Mouse (Mus musculus) heart, embryonic 15.5 days (tissue): ENCODE data around the gene Ttc30b. TPM values are rescaled to one million over a fixed set of nuclear protein-coding genes. Genes with fewer than 3 reads are reported as not detected.
A peak's percentile ranks its signal among the peaks of the same experiment; 100 is the strongest.
"Not testable (repeated sequence)": the region's sequence is repeated elsewhere in the genome, so short reads cannot be mapped to it uniquely, and the experiment has no call there.

Source experiments
- ATAC-seq: fragments of 200-750 bp; cut with Nextera tagmentation; replicated peaks from 2 replicates; pipeline ENCODE4 v1.8.0; 2017; ENCODE audit warnings: low read depth, moderate TSS enrichment; ENCODE audit not compliant: insufficient number of reproducible peaks, insufficient read depth, low FRiP score
- H3K27ac ChIP-seq: fragments of 300-500 bp; sonication (generic); 2 replicates; pipeline ENCODE4 v1.5.1; 2015; ENCODE audit warnings: mild to moderate bottlenecking, inconsistent platforms
- H3K27me3 ChIP-seq: fragments of 300-500 bp; sonication (generic); 2 replicates; pipeline ENCODE4 v1.6.1; 2015; ENCODE audit warnings: inconsistent platforms
- H3K36me3 ChIP-seq: fragments of 300-500 bp; sonication (generic); 2 replicates; pipeline ENCODE4 v1.6.1; 2015; ENCODE audit warnings: mild to moderate bottlenecking, inconsistent platforms
- H3K4me1 ChIP-seq: fragments of 300-500 bp; sonication (generic); replicated peaks from 2 replicates; pipeline ENCODE4 v1.6.1; 2015; ENCODE audit warnings: inconsistent platforms
- H3K4me2 ChIP-seq: fragments of 300-500 bp; sonication (generic); 2 replicates; pipeline ENCODE4 v1.6.1; 2015; ENCODE audit warnings: inconsistent platforms, mild to moderate bottlenecking, moderate library complexity
- H3K4me3 ChIP-seq: fragments of 300-500 bp; sonication (generic); 2 replicates; pipeline ENCODE4 v1.5.1; 2015; ENCODE audit warnings: mild to moderate bottlenecking, inconsistent platforms
- H3K9ac ChIP-seq: fragments of 300-500 bp; sonication (generic); 2 replicates; pipeline ENCODE4 v1.6.1; 2015; ENCODE audit warnings: mild to moderate bottlenecking, inconsistent platforms
- H3K9me3 ChIP-seq: fragments of 300-500 bp; sonication (generic); replicated peaks from 2 replicates; pipeline ENCODE4 v1.6.1; 2016; ENCODE audit warnings: inconsistent platforms
- WGBS: fragments of 180-500 bp; shearing (Covaris S2); methylation state at CpG from one replicate; pipeline ENCODE4 v1.1.7; 2015; ENCODE audit warnings: mixed read lengths; 5-methylcytosine and 5-hydroxymethylcytosine counted together
- polyA plus RNA-seq: library from polyadenylated mRNA; unstranded; fragments of >200 nt; fragmentation: Nextera tagmentation; extraction: Ambion mirVana; gene quantifications from 2 replicates; pipeline ENCODE4 v1.2.1, GENCODE M21; 2015

The Ttc30b gene
- polyA plus RNA-seq: 11.7 and 12.7 TPM in 2 replicates

DNA sequence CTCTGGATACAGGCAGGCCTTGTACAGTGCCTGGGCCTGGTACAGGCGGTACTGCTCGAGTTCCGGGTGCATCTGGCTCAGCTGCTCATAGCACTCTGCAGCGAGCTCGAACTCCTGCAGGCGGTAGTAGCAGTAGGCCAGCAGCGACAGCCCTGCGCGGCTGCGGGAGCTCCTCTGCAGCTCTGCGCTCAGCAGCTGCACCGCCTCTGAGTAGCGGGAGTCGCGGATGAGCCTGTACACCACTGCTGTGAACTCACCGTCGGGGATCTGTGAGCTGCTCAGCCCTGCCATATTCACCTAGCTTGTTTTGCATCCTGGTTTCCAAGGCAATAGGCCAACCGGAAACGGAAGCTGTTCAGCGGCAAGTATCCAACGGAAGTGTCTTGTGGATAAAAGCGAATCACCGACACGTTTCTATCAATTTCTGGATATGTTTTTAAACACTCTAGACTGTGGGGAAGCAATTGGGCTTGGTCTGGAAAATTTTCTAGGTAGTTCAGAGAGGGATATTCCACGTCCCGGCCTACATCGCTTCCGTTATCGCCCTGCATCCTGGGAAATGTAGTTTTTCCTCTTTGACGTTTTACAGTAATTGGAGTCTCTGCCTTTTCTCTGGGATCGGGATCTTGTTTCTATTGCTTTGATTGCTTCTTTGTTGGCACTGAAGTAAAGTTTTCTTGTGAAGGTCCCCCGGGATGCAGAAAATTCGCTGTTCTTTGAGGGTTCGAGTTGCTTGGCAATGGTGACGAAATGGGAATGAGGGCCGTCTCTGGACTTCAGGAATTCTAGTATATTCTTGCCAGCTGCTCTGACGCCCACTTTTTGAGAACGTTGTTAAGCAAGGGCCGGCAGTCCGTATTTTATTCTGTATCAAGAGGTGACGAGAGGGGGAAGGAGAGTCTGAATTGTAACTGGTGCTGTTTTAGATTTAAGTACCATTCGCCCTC, at the start of gene Ttc30b:
TSS of gene Ttc30b (minus strand) at position 469 of the 947 bp plus-strand sequence.
- H3K4me1 ChIP-seq: peaks cover 8% of the 10 kb centered on the region
- no peaks in the 10 kb centered on the region for H3K36me3 ChIP-seq
- H3K27me3 ChIP-seq: no peaks in the 10 kb centered on the region
- no peaks in the 10 kb centered on the region for H3K9me3 ChIP-seq
- WGBS: 4% methylated on average over 39 of the region's 42 CpGs
- peak within 1 kb of the TSS; percentile 48 for H3K9ac ChIP-seq
- peak within 1 kb of the TSS; percentile 68 for H3K4me3 ChIP-seq
- peak within 1 kb of the TSS; percentile 82 for H3K27ac ChIP-seq
- peak; percentile 66 for ATAC-seq
- peak within 1 kb of the TSS; percentile 62 for H3K4me2 ChIP-seq

DNA sequence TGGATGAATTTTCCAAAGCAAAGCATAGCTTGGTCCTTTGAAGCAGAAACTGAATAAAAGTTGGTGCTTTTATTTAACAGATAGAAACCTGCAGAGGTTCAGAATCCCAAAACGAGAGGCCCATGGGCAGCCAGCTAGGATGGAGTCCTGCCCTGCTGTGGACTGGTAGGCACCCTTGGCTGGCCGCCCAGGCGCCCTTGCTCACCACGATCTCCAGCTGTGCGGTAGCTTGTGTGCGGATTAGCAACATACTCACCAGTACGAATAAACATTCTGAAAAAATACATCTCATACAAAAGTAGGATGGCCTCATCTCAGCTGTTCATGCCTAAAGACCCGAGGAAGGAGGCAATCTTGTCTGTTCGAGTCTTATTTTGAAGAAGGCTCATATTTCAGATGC, 49.4 kb upstream of the Ttc30b start:
- H3K27ac ChIP-seq: no peak overlapping the region
- 55% methylated on average over 9 of the region's 9 CpGs for WGBS

DNA sequence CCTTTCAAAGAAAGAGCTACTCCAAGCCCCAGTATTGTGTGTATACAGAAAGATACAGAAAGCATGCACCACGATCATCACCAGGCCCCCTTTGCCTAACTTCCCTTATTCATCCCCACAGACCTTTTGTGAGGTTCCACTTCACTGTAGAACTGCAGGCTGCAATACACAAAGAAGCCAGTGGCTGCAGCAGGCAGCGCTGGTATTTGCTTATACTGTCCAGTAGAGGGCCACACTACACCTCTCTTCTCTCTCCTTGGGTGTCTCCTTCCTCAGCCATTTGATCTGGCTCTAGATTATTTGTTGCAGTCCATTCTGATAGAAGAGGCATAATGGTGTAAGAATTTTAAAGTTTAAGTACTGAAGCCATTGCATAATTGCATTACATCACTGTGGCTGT, 46.7 kb upstream of the Ttc30b start:
- H3K27me3 ChIP-seq: no peaks in the 10 kb centered on the region
- WGBS: 2% methylated on average over 2 of the region's 2 CpGs
- H3K9ac ChIP-seq: no peak overlapping the region
- H3K36me3 ChIP-seq: no peaks in the 10 kb centered on the region
- H3K4me3 ChIP-seq: no peak overlapping the region
- H3K9me3 ChIP-seq: no peaks in the 10 kb centered on the region
- H3K27ac ChIP-seq: no peak overlapping the region
- no peak overlapping the region for H3K4me2 ChIP-seq
- ATAC-seq: no peak
- no peaks in the 10 kb centered on the region for H3K4me1 ChIP-seq

More for the DNA sequence above, 49.4 kb upstream of the Ttc30b start:
- Histone ChIP-seq H3K4me1 (peaks cover 17% of the 10 kb centered on the region), H3K36me3 (no peaks in the 10 kb centered on the region), H3K9ac (no peak overlapping the region), H3K9me3 (no peaks in the 10 kb centered on the region), H3K4me2 (no peak overlapping the region), H3K4me3 (no peak overlapping the region), H3K27me3 (no peaks in the 10 kb centered on the region)
- ATAC-seq: no peak

DNA sequence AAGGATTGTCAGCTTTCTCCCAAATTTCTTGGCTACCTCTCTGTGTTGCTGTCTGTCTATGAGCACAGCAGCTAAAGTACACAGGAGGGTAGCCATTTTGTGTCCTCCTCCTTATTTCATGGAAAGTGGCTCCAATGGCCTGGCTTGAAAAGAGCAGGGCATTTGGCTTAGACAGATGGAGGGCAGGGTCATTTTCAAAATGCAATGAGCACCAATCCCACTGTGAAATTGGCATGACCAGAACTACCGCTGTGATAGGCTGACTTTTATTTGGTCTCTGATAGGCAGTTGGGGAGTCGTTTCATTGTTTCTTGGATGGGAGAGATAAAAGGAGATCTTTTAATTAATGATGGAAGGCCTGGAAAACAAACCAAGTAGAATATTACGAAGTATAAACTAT, 45.5 kb upstream of the Ttc30b start:
- ATAC-seq: no peak
- 79% methylated on average over 3 of the region's 3 CpGs for WGBS
- H3K4me1 ChIP-seq: no peaks in the 10 kb centered on the region

GRCm38 (mm10) chr2:75983091-75983490, 44.7 kb upstream of the Ttc30b start:
- no peak overlapping the region for H3K4me2 ChIP-seq
- 93% methylated on average over 3 of the region's 3 CpGs for WGBS
- no peak overlapping the region for H3K27ac ChIP-seq
- H3K4me1 ChIP-seq: no peaks in the 10 kb centered on the region
- no peaks in the 10 kb centered on the region for H3K27me3 ChIP-seq
- no peaks in the 10 kb centered on the region for H3K9me3 ChIP-seq
- no peaks in the 10 kb centered on the region for H3K36me3 ChIP-seq
- H3K9ac ChIP-seq: no peak overlapping the region
- no peak overlapping the region for H3K4me3 ChIP-seq
- ATAC-seq: no peak

More for the DNA sequence above, 45.5 kb upstream of the Ttc30b start:
- no peaks in the 10 kb centered on the region for H3K27me3 ChIP-seq
- no peak overlapping the region for H3K9ac ChIP-seq
- H3K4me3 ChIP-seq: no peak overlapping the region
- H3K27ac ChIP-seq: no peak overlapping the region
- H3K36me3 ChIP-seq: no peaks in the 10 kb centered on the region
- H3K4me2 ChIP-seq: no peak overlapping the region
- no peaks in the 10 kb centered on the region for H3K9me3 ChIP-seq

DNA sequence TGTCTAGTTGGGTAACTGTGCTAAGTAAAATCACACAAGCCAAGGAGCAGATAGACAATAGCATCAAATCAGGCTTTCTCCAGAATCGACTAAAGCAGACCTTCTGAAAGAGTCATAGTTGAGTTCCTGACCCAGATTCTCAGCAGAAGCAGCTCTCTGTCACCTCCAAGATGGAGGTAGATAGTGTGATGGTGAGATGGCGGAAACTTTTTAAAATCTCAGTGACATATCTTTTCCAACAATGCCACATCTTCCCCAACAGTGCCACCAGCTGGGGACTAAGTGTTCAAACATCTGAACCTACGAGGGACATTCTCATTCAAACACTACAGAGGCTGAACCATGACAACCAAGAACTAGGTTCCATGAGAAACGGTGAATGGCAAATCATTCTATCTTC, 44.2 kb upstream of the Ttc30b start:
- Histone ChIP-seq H3K4me3 (no peak overlapping the region), H3K4me2 (no peak overlapping the region), H3K9me3 (no peaks in the 10 kb centered on the region), H3K36me3 (no peaks in the 10 kb centered on the region), H3K27me3 (no peaks in the 10 kb centered on the region), H3K9ac (no peak overlapping the region), H3K27ac (no peak overlapping the region), H3K4me1 (no peaks in the 10 kb centered on the region)
- ATAC-seq: no peak
- 91% methylated on average over 4 of the region's 4 CpGs for WGBS

- peak within 1 kb of the TSS; percentile 60 for H3K4me3 ChIP-seq
- peak; percentile 45 for ATAC-seq
- H3K27me3 ChIP-seq, H3K36me3 ChIP-seq, H3K9me3 ChIP-seq, H3K4me1 ChIP-seq: not testable (repeated sequence)
- H3K9ac ChIP-seq: peak within 1 kb of the TSS; percentile 25
- peak within 1 kb of the TSS; percentile 77 for H3K4me2 ChIP-seq
- 3% methylated on average over 32 of the region's 34 CpGs for WGBS
- peak within 1 kb of the TSS; percentile 60 for H3K27ac ChIP-seq
These were observed 43.2 kb upstream of the Ttc30b start, which contains the start of gene Ttc30a1 for GRCm38 (mm10) chr2:75981440-75982081. Gene Ttc30a1, minus strand, starts transcription at chr2:75981967.

DNA sequence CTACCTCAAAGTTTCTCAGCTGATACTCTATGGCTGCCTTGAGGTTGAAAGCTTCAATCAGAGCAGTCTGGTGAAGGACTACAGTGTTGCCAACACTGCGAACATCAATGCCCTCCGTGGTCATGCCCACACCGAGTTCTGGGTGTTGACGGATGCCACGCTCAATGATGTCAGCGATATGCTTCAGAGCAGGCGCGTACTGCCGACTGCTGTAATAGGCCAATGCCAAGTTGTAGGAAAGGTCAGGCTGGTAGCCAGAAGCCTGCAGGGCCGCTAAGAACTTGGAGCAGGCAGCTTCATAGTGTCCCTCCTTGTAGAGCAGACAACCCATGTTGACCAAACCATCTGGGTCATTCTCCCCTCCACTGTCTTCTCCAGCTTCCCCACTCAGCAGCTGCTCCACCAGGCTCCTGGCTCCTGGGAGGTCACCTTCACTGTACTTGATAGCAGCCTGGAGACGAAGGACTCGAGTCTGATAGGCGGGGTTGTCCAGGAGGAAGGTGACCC, 42.6 kb upstream of the Ttc30b start:
- ATAC-seq: peak; percentile 23
- H3K27ac ChIP-seq, H3K9me3 ChIP-seq, H3K27me3 ChIP-seq, H3K9ac ChIP-seq, H3K36me3 ChIP-seq, H3K4me1 ChIP-seq: not testable (repeated sequence)
- peak overlapping the region; percentile 60 for H3K4me3 ChIP-seq
- H3K4me2 ChIP-seq: peak overlapping the region; percentile 77
- 92% methylated on average over 13 of the region's 13 CpGs for WGBS

- H3K4me1 ChIP-seq, H3K4me3 ChIP-seq, H3K9ac ChIP-seq, H3K27ac ChIP-seq, H3K9me3 ChIP-seq, H3K27me3 ChIP-seq, H3K36me3 ChIP-seq: not testable (repeated sequence)
- peak within 1 kb of the TSS; percentile 46 for H3K4me2 ChIP-seq
- 25% methylated on average over 21 of the region's 24 CpGs for WGBS
- ATAC-seq: peak; percentile 45
These were observed 39.5 kb upstream of the Ttc30b start, which contains the start of gene Ttc30a2 for GRCm38 (mm10) chr2:75977752-75978368. Gene Ttc30a2, minus strand, starts transcription at chr2:75978170.

DNA sequence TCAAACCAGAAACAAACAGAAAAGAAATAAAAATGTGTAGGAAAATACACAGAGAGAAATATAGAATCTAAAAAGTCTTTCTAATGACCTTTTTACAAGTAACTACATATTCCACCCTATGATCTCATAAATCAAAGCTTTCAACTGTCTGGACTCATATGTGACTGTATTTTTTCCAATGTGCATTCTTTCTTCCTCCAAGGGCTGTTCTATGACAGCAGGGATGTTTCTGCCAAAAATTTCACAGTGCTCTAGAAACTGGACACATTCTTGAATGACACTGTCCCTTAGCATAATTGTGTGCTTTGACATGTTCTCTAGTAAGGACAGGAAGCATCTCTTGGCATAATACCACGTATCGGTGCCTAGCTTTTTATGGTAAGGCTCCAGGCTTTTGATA, 37.7 kb upstream of the Ttc30b start:
- 67% methylated on average over 2 of the region's 2 CpGs for WGBS
- not testable (repeated sequence) for H3K4me1 ChIP-seq, H3K27ac ChIP-seq

DNA sequence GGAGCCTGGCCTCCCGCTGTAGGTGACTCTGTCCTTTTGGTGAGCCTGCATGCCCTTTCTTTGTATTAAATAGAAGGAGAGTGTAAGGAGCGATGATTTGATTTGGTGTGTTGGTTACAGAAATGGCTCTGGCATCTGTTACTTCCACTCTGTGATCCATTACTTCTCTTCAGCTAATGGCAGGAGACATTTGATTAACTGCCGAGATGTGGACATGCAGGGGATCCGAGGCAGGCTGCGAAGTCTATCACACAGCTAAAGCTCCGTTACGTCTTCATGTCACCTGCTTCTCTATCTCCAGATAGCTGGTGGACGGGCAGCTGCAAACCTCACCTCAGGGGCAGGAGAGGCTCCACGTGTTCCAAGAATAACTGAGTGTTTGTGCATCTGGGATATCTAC, 35.7 kb upstream of the Ttc30b start:
- 41% methylated on average over 9 of the region's 9 CpGs for WGBS
- Histone ChIP-seq H3K36me3 (no peaks in the 10 kb centered on the region), H3K27ac (no peak overlapping the region), H3K4me2 (no peak overlapping the region), H3K4me3 (no peak overlapping the region), H3K4me1 (no peaks in the 10 kb centered on the region), H3K27me3 (no peaks in the 10 kb centered on the region), H3K9me3 (no peaks in the 10 kb centered on the region), H3K9ac (no peak overlapping the region)
- no peak for ATAC-seq

More for the DNA sequence above, 37.7 kb upstream of the Ttc30b start:
- H3K9me3 ChIP-seq, H3K4me2 ChIP-seq, ATAC-seq, H3K4me3 ChIP-seq, H3K36me3 ChIP-seq, H3K9ac ChIP-seq, H3K27me3 ChIP-seq: not testable (repeated sequence)
